Mouse (Mus musculus): ENCODE measurements around the gene Tesk1. TPM values are rescaled to one million over a fixed set of nuclear protein-coding genes. Genes with fewer than 3 reads are reported as not detected.
A peak's percentile ranks its signal among the peaks of the same experiment; 100 is the strongest.

Tesk1 gene
- polyA plus RNA-seq (2015; fragmentation: Nextera tagmentation; extraction: Ambion mirVana): 8.9 and 9.2 TPM in 2 replicates

GRCm38 (mm10) chr4:43441639-43442038, at the start of gene Tesk1:
Gene Tesk1, plus strand, starts transcription at chr4:43441939.
- H3K9ac ChIP-seq (ENCODE audit: low read depth, low read length): peak within 1 kb of the TSS; percentile 99
- H3K4me1 ChIP-seq (ENCODE audit: control insufficient read depth, insufficient read depth, low read depth, low read length): peaks cover 13% of the 10 kb centered on the region
- peak; percentile 13 for ATAC-seq
- peaks cover 3% of the 10 kb centered on the region for H3K36me3 ChIP-seq (ENCODE audit: control insufficient read depth, insufficient read depth, low read length)
- peak within 1 kb of the TSS; percentile 97 for H3K27ac ChIP-seq (ENCODE audit: low read depth, low read length)
- no peaks in the 10 kb centered on the region for H3K27me3 ChIP-seq (replicated peaks; ENCODE audit: control insufficient read depth, insufficient read depth, low read length)
- H3K4me3 ChIP-seq (ENCODE audit: low read length): peak within 1 kb of the TSS; percentile 96
- 24% methylated on average over 4 of the region's 4 CpGs for WGBS
- H3K4me2 ChIP-seq (ENCODE audit: low read length): peak within 1 kb of the TSS; percentile 73
- H3K9me3 ChIP-seq (ENCODE audit: control insufficient read depth, low read length): no peaks in the 10 kb centered on the region

GRCm38 (mm10) chr4:43394345-43394891, 47.3 kb upstream of the Tesk1 start:
- H3K27me3 ChIP-seq (replicated peaks; ENCODE audit: control insufficient read depth, insufficient read depth, low read length): no peaks in the 10 kb centered on the region
- H3K36me3 ChIP-seq (ENCODE audit: control insufficient read depth, insufficient read depth, low read length): no peaks in the 10 kb centered on the region
- H3K4me1 ChIP-seq (ENCODE audit: control insufficient read depth, insufficient read depth, low read depth, low read length): peaks cover 16% of the 10 kb centered on the region
- 66% methylated on average over 15 of the region's 15 CpGs for WGBS
- no peak overlapping the region for H3K4me2 ChIP-seq (ENCODE audit: low read length)
- no peak overlapping the region for H3K9ac ChIP-seq (ENCODE audit: low read depth, low read length)
- ATAC-seq: no peak
- no peak overlapping the region for H3K4me3 ChIP-seq (ENCODE audit: low read length)
- H3K9me3 ChIP-seq (ENCODE audit: control insufficient read depth, low read length): no peaks in the 10 kb centered on the region
- H3K27ac ChIP-seq (ENCODE audit: low read depth, low read length): peak overlapping the region; percentile 42; the same call in 1 of the 2 replicates

GRCm38 (mm10) chr4:43395147-43395546, 46.6 kb upstream of the Tesk1 start:
- Histone ChIP-seq H3K4me3 (ENCODE audit: low read length) (no peak overlapping the region), H3K4me1 (ENCODE audit: control insufficient read depth, insufficient read depth, low read depth, low read length) (peaks cover 21% of the 10 kb centered on the region), H3K9me3 (ENCODE audit: control insufficient read depth, low read length) (no peaks in the 10 kb centered on the region), H3K36me3 (ENCODE audit: control insufficient read depth, insufficient read depth, low read length) (no peaks in the 10 kb centered on the region), H3K4me2 (ENCODE audit: low read length) (no peak overlapping the region), H3K27me3 (replicated peaks; ENCODE audit: control insufficient read depth, insufficient read depth, low read length) (no peaks in the 10 kb centered on the region), H3K27ac (ENCODE audit: low read depth, low read length) (peak overlapping the region; percentile 42; the same call in 1 of the 2 replicates), H3K9ac (ENCODE audit: low read depth, low read length) (no peak overlapping the region)
- ATAC-seq: no peak
- WGBS: 94% methylated on average over 5 of the region's 5 CpGs

- Histone ChIP-seq H3K9me3 (ENCODE audit: control insufficient read depth, low read length) (no peaks in the 10 kb centered on the region), H3K27ac (ENCODE audit: low read depth, low read length) (no peak overlapping the region), H3K4me2 (ENCODE audit: low read length) (no peak overlapping the region), H3K36me3 (ENCODE audit: control insufficient read depth, insufficient read depth, low read length) (no peaks in the 10 kb centered on the region), H3K9ac (ENCODE audit: low read depth, low read length) (no peak overlapping the region), H3K4me1 (ENCODE audit: control insufficient read depth, insufficient read depth, low read depth, low read length) (peaks cover 21% of the 10 kb centered on the region), H3K4me3 (ENCODE audit: low read length) (no peak overlapping the region), H3K27me3 (replicated peaks; ENCODE audit: control insufficient read depth, insufficient read depth, low read length) (no peaks in the 10 kb centered on the region)
- 76% methylated on average over 9 of the region's 9 CpGs for WGBS
- no peak for ATAC-seq
Measured at GRCm38 (mm10) chr4:43395836-43396235, 45.9 kb upstream of the Tesk1 start.

GRCm38 (mm10) chr4:43396381-43396780, 45.4 kb upstream of the Tesk1 start:
- H3K4me3 ChIP-seq (ENCODE audit: low read length): no peak overlapping the region
- no peak overlapping the region for H3K4me2 ChIP-seq (ENCODE audit: low read length)
- no peaks in the 10 kb centered on the region for H3K36me3 ChIP-seq (ENCODE audit: control insufficient read depth, insufficient read depth, low read length)
- WGBS: 94% methylated on average over 5 of the region's 5 CpGs
- no peak overlapping the region for H3K9ac ChIP-seq (ENCODE audit: low read depth, low read length)
- H3K9me3 ChIP-seq (ENCODE audit: control insufficient read depth, low read length): no peaks in the 10 kb centered on the region
- no peak overlapping the region for H3K27ac ChIP-seq (ENCODE audit: low read depth, low read length)
- no peaks in the 10 kb centered on the region for H3K27me3 ChIP-seq (replicated peaks; ENCODE audit: control insufficient read depth, insufficient read depth, low read length)
- ATAC-seq: no peak
- H3K4me1 ChIP-seq (ENCODE audit: control insufficient read depth, insufficient read depth, low read depth, low read length): peaks cover 26% of the 10 kb centered on the region

GRCm38 (mm10) chr4:43398014-43398413, 43.7 kb upstream of the Tesk1 start:
- Histone ChIP-seq H3K9ac (ENCODE audit: low read depth, low read length) (no peak overlapping the region), H3K4me1 (ENCODE audit: control insufficient read depth, insufficient read depth, low read depth, low read length) (peaks cover 26% of the 10 kb centered on the region), H3K4me3 (ENCODE audit: low read length) (no peak overlapping the region), H3K4me2 (ENCODE audit: low read length) (no peak overlapping the region), H3K27me3 (replicated peaks; ENCODE audit: control insufficient read depth, insufficient read depth, low read length) (no peaks in the 10 kb centered on the region), H3K36me3 (ENCODE audit: control insufficient read depth, insufficient read depth, low read length) (no peaks in the 10 kb centered on the region), H3K9me3 (ENCODE audit: control insufficient read depth, low read length) (no peaks in the 10 kb centered on the region), H3K27ac (ENCODE audit: low read depth, low read length) (peak overlapping the region; percentile 55)
- ATAC-seq: peak; percentile 43; the same call in 1 of the 2 replicates
- WGBS: 68% methylated on average over 4 of the region's 4 CpGs

- ATAC-seq: peak; percentile 62
- Histone ChIP-seq H3K9ac (ENCODE audit: low read depth, low read length) (peak overlapping the region; percentile 39), H3K4me3 (ENCODE audit: low read length) (no peak overlapping the region), H3K4me1 (ENCODE audit: control insufficient read depth, insufficient read depth, low read depth, low read length) (peaks cover 26% of the 10 kb centered on the region), H3K9me3 (ENCODE audit: control insufficient read depth, low read length) (no peaks in the 10 kb centered on the region), H3K4me2 (ENCODE audit: low read length) (peak overlapping the region; percentile 25), H3K27ac (ENCODE audit: low read depth, low read length) (peak overlapping the region; percentile 50), H3K36me3 (ENCODE audit: control insufficient read depth, insufficient read depth, low read length) (no peaks in the 10 kb centered on the region), H3K27me3 (replicated peaks; ENCODE audit: control insufficient read depth, insufficient read depth, low read length) (no peaks in the 10 kb centered on the region)
- WGBS: 45% methylated on average over 17 of the region's 17 CpGs
Measured at GRCm38 (mm10) chr4:43398829-43399331, 42.9 kb upstream of the Tesk1 start.

- Histone ChIP-seq H3K36me3 (ENCODE audit: control insufficient read depth, insufficient read depth, low read length) (no peaks in the 10 kb centered on the region), H3K27ac (ENCODE audit: low read depth, low read length) (peak overlapping the region; percentile 19; the same call in 1 of the 2 replicates), H3K4me2 (ENCODE audit: low read length) (peak overlapping the region; percentile 25), H3K27me3 (replicated peaks; ENCODE audit: control insufficient read depth, insufficient read depth, low read length) (no peaks in the 10 kb centered on the region), H3K9ac (ENCODE audit: low read depth, low read length) (no peak overlapping the region), H3K9me3 (ENCODE audit: control insufficient read depth, low read length) (no peaks in the 10 kb centered on the region), H3K4me3 (ENCODE audit: low read length) (no peak overlapping the region), H3K4me1 (ENCODE audit: control insufficient read depth, insufficient read depth, low read depth, low read length) (peaks cover 26% of the 10 kb centered on the region)
- ATAC-seq: peak; percentile 19; the same call in 1 of the 2 replicates
- 68% methylated on average over 31 of the region's 31 CpGs for WGBS
Measured at GRCm38 (mm10) chr4:43399391-43400131, 42.2 kb upstream of the Tesk1 start.

GRCm38 (mm10) chr4:43400976-43401375, 40.8 kb upstream of the Tesk1 start:
- H3K36me3 ChIP-seq (ENCODE audit: control insufficient read depth, insufficient read depth, low read length): no peaks in the 10 kb centered on the region
- H3K4me1 ChIP-seq (ENCODE audit: control insufficient read depth, insufficient read depth, low read depth, low read length): peaks cover 33% of the 10 kb centered on the region
- no peak overlapping the region for H3K9ac ChIP-seq (ENCODE audit: low read depth, low read length)
- H3K9me3 ChIP-seq (ENCODE audit: control insufficient read depth, low read length): no peaks in the 10 kb centered on the region
- no peak for ATAC-seq
- no peaks in the 10 kb centered on the region for H3K27me3 ChIP-seq (replicated peaks; ENCODE audit: control insufficient read depth, insufficient read depth, low read length)
- no peak overlapping the region for H3K27ac ChIP-seq (ENCODE audit: low read depth, low read length)
- WGBS: 36% methylated on average over 10 of the region's 10 CpGs
- no peak overlapping the region for H3K4me2 ChIP-seq (ENCODE audit: low read length)
- H3K4me3 ChIP-seq (ENCODE audit: low read length): no peak overlapping the region

Data from hindbrain, embryonic 16.5 days (tissue).